ENCODE assay signal across 8 mouse cellular contexts in genomic region chr6:72544283-72544987, GRCm38 (mm10). TPM values are rescaled to one million over a fixed set of nuclear protein-coding genes. Genes with fewer than 3 reads are reported as not detected.
DNase-seq lines count a peak whose midpoint lies in the region; ATAC-seq and TF ChIP-seq lines count a peak whose summit lies in the region.

Gene Capg (plus strand): TSS chr6:72544391.

- no peak for TF ChIP-seq CTCF in forebrain, postnatal 0 days (IDR thresholded peaks at IDR 0.05; ENCODE audit: low read depth)
- no peak for TF ChIP-seq CTCF in liver, adult 2 months (IDR thresholded peaks at IDR 0.05; ENCODE audit: low read depth, low read length)

- H3K4me2 ChIP-seq in forebrain, postnatal 0 days (ENCODE audit: low read depth): peak within 1 kb of the TSS; percentile 3; the same call in 1 of the 2 replicates
- peak within 1 kb of the TSS; percentile 31 for H3K4me2 ChIP-seq in hindbrain, embryonic 13.5 days

- WGBS in forebrain, postnatal 0 days: 14% methylated on average over 23 of the region's 23 CpGs
- WGBS in hindbrain, embryonic 13.5 days: 17% methylated on average over 23 of the region's 23 CpGs
- WGBS in liver, adult 2 months: 29% methylated on average over 23 of the region's 23 CpGs

- H3K4me3 ChIP-seq in forebrain, postnatal 0 days (ENCODE audit: low read depth, low read length): no peak within 1 kb of the TSS
- no peak within 1 kb of the TSS for H3K4me3 ChIP-seq in hindbrain, embryonic 13.5 days
- peak within 1 kb of the TSS; percentile 30 for H3K4me3 ChIP-seq in liver, adult 2 months (ENCODE audit: insufficient read depth, low read depth, low read length)

- no peaks in the 10 kb centered on the region for H3K9me3 ChIP-seq in forebrain, postnatal 0 days (ENCODE audit: low read length)
- no peaks in the 10 kb centered on the region for H3K9me3 ChIP-seq in hindbrain, embryonic 13.5 days

- DNase-seq in A20 (ENCODE audit: low read depth, low spot score) (peak; percentile 67), adipocyte (ENCODE audit: low spot score) (peak; percentile 40)
- DNase-seq in forebrain, postnatal 0 days: no peak
- DNase-seq in liver, adult 2 months (ENCODE audit: extremely low read depth, low read depth, low spot score): no peak
- peak; percentile 24 to 69 for DNase-seq in natural killer cell, adult 2 months (ENCODE audit: low spot score in 2 of 2)
- DNase-seq in thymus, postnatal 4 days: peak; percentile 73
- no peak for DNase-seq in cerebellum, postnatal 36 days

- no peaks in the 10 kb centered on the region for H3K79me2 ChIP-seq in liver, adult 2 months (ENCODE audit: control insufficient read depth, insufficient read depth, low read length)

- H3K9ac ChIP-seq in forebrain, postnatal 0 days: no peak within 1 kb of the TSS
- peak within 1 kb of the TSS; percentile 29; the same call in 1 of the 2 replicates for H3K9ac ChIP-seq in hindbrain, embryonic 13.5 days
- H3K9ac ChIP-seq in liver, adult 2 months (ENCODE audit: low read depth, low read length): peak within 1 kb of the TSS; percentile 42; the same call in 1 of the 2 replicates

- no peak for TF ChIP-seq POLR2A in liver, adult 2 months (IDR thresholded peaks at IDR 0.05; ENCODE audit: extremely low read depth, insufficient read depth, low read length)

- H3K36me3 ChIP-seq in forebrain, postnatal 0 days (ENCODE audit: insufficient read depth): no peaks in the 10 kb centered on the region
- no peaks in the 10 kb centered on the region for H3K36me3 ChIP-seq in hindbrain, embryonic 13.5 days
- no peaks in the 10 kb centered on the region for H3K36me3 ChIP-seq in liver, adult 2 months (ENCODE audit: control insufficient read depth, insufficient read depth, low read length)

- H3K27ac ChIP-seq in forebrain, postnatal 0 days (ENCODE audit: low read depth, low read length): no peak within 1 kb of the TSS
- H3K27ac ChIP-seq in hindbrain, embryonic 13.5 days: no peak within 1 kb of the TSS
- H3K27ac ChIP-seq in liver, adult 2 months (replicated peaks; ENCODE audit: insufficient read depth, low read depth, low read length): no peak within 1 kb of the TSS; the same call in 1 of the 2 replicates

- ATAC-seq in forebrain, postnatal 0 days: no peak
- no peak for ATAC-seq in hindbrain, embryonic 13.5 days (ENCODE audit: low FRiP score)

- no peaks in the 10 kb centered on the region for H3K4me1 ChIP-seq in forebrain, postnatal 0 days (ENCODE audit: insufficient read depth)
- H3K4me1 ChIP-seq in hindbrain, embryonic 13.5 days (replicated peaks): 0 out of 2 replicates have a peak, but pooled peaks cover 9% of the 10 kb centered on the region
- H3K4me1 ChIP-seq in liver, adult 2 months (ENCODE audit: control insufficient read depth, insufficient read depth, low read length): no peaks in the 10 kb centered on the region

- no peaks in the 10 kb centered on the region for H3K27me3 ChIP-seq in forebrain, postnatal 0 days (ENCODE audit: insufficient read depth, low read length)
- peaks cover 10% of the 10 kb centered on the region; the same call in 1 of the 2 replicates for H3K27me3 ChIP-seq in hindbrain, embryonic 13.5 days
- no peaks in the 10 kb centered on the region for H3K27me3 ChIP-seq in liver, adult 2 months (ENCODE audit: control insufficient read depth, insufficient read depth, low read length)

RNA-seq across cellular contexts. Expression of gene Capg, which starts in this region (rescaled TPM):
- total RNA-seq in forebrain, postnatal 0 days (2014; rRNA removed): 6.7 and 8.9 TPM in 2 replicates
- polyA plus RNA-seq in forebrain, postnatal 0 days (2015; fragmentation: Nextera tagmentation; extraction: Ambion mirVana): 7.1 and 7.6 TPM in 2 replicates
- 9.2 and 10.2 TPM in 2 replicates for polyA plus RNA-seq in hindbrain, embryonic 13.5 days (2015; fragmentation: Nextera tagmentation; extraction: Ambion mirVana)
- total RNA-seq in liver, adult 2 months (2014; rRNA removed): 3.9 and 4.3 TPM in 2 replicates
- 2.2 and 2.8 TPM in 2 replicates for polyA plus RNA-seq in liver, adult 2 months (2012; rRNA removed)

Comparison
In these comparisons a context has a peak if more than half of its experiments do, and no peak if none do; other contexts are left out.
1. DNase-seq: peak in A20 (single experiment), adipocyte (single experiment), natural killer cell, adult 2 months (2 of 2) and thymus, postnatal 4 days (single experiment); none in forebrain, postnatal 0 days (single experiment), liver, adult 2 months (single experiment) and cerebellum, postnatal 36 days (0 of 2).